Mouse (Mus musculus) testis, adult 10 weeks (tissue): ENCODE measurements around the gene Coro2b. TPM values are rescaled to one million over a fixed set of nuclear protein-coding genes. Genes with fewer than 3 reads are reported as not detected.

ENCODE experiments used
- polyA plus RNA-seq: library from polyadenylated mRNA; stranded (reverse); fragments of 350-450 nt; fragmentation: Illumina TruSeq; extraction: RNeasy Lipid Tissue Mini Kit (QIAGEN cat#74804); gene quantifications from one replicate; pipeline ENCODE4 v1.2.3, GENCODE M21; 2014; ENCODE audit warnings: low read depth, low replicate concordance

Gene Coro2b
- polyA plus RNA-seq: 0.34 TPM

DNA sequence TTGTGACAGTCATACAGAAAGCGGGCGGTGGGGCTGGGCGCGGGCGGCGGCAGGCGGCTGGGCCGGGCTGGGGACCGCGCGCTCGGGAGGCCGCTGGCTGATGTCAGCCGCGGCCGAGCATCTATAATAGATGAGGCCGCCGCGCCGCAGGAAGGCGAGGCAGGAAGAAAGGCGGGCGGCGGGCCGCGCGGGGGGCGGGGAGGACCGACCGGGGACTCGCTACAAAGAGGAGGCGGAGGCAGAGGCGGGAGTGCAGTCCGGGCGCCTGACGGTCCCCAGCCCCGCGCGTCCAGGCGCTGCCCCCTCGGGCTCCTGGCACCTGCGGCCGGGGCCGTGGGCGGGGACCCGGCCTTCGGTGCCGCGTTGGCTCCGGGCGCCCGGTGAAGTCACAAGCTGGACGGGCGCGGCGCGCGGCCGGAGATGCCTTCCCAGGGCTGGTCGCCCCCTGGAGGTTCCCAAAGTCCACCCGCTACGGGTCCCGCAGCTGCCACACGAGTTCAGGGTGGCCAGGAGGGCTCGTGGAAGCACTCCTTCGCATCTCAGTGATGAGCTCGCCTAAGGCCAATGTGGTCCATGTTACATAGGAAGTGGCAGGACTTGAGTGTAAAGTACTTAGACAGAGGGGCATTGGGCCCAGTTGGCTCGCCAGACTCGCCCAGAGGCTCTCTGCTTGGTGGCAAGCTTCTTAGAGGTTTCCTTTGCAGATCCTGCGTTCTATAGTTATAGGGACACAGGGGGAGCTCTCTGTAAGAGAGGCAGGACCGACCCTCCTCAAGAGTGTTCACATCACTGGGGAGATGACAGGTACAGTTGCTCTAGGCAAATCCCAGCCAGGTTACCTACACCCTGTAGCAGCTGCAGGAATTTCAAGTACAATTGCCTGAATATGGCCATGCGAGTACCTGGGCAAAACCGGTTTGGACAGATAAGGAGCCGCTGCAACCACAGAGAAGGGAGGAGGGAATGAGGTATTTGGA, at the start of gene Coro2b:
Gene Coro2b, minus strand, starts transcription at position 390 of the 977 bp plus-strand sequence.

Other genes with a start within 250 kb of the Coro2b start
- gene Anp32a, start 195.8 kb downstream of the Coro2b start, polyA plus RNA-seq: 75.1 TPM
- gene Itga11, start 140.8 kb upstream of the Coro2b start, polyA plus RNA-seq: 0.08 TPM